Mouse (Mus musculus) midbrain, embryonic 15.5 days (tissue): ENCODE data around the gene Ercc2. TPM values are rescaled to one million over a fixed set of nuclear protein-coding genes. Genes with fewer than 3 reads are reported as not detected.

ENCODE experiments used
- ATAC-seq: fragments of 200-750 bp; cut with Nextera tagmentation; replicated peaks from 2 replicates; pipeline ENCODE4 v1.8.0; 2017; ENCODE audit warnings: moderate TSS enrichment
- H3K27ac ChIP-seq: fragments of 300-500 bp; sonication (generic); 2 replicates; pipeline ENCODE4 v1.5.1; 2015; ENCODE audit warnings: mild to moderate bottlenecking, inconsistent platforms
- H3K27me3 ChIP-seq: fragments of 300-500 bp; sonication (generic); replicated peaks from 2 replicates; pipeline ENCODE4 v1.6.1; 2015; ENCODE audit warnings: inconsistent platforms
- H3K36me3 ChIP-seq: fragments of 300-500 bp; sonication (generic); replicated peaks from 2 replicates; pipeline ENCODE4 v1.6.1; 2015; ENCODE audit warnings: inconsistent platforms
- H3K4me1 ChIP-seq: fragments of 300-500 bp; sonication (generic); 2 replicates; pipeline ENCODE4 v1.6.1; 2015; ENCODE audit warnings: inconsistent platforms
- H3K4me2 ChIP-seq: fragments of 300-500 bp; sonication (generic); 2 replicates; pipeline ENCODE4 v1.6.1; 2015; ENCODE audit warnings: inconsistent platforms, mild to moderate bottlenecking, moderate library complexity
- H3K4me3 ChIP-seq: fragments of 300-500 bp; sonication (generic); 2 replicates; pipeline ENCODE4 v1.5.1; 2015; ENCODE audit warnings: mild to moderate bottlenecking, inconsistent platforms
- H3K9ac ChIP-seq: fragments of 300-500 bp; sonication (generic); 2 replicates; pipeline ENCODE4 v1.6.1; 2015; ENCODE audit warnings: mild to moderate bottlenecking, inconsistent platforms
- H3K9me3 ChIP-seq: fragments of 300-500 bp; sonication (generic); 2 replicates; pipeline ENCODE4 v1.6.1; 2016; ENCODE audit warnings: inconsistent platforms
- WGBS: fragments of 180-500 bp; shearing (Covaris S2); methylation state at CpG from one replicate; pipeline ENCODE4 v1.1.7; 2015; ENCODE audit warnings: mixed read lengths; 5-methylcytosine and 5-hydroxymethylcytosine counted together
- polyA plus RNA-seq: library from polyadenylated mRNA; unstranded; fragments of >200 nt; fragmentation: Nextera tagmentation; extraction: Ambion mirVana; gene quantifications from 2 replicates; pipeline ENCODE4 v1.2.1, GENCODE M21; 2015

The Ercc2 gene
- polyA plus RNA-seq, 1 experiment from 2014 or later, result 29.7 TPM

- H3K4me3 ChIP-seq, result no peak overlapping the region
- H3K4me2 ChIP-seq, result no peak overlapping the region
- H3K4me1 ChIP-seq, result no peaks in the 10 kb centered on the region
- H3K9me3 ChIP-seq, result no peaks in the 10 kb centered on the region
- peaks cover 51% of the 10 kb centered on the region for H3K36me3 ChIP-seq
- peaks cover 4% of the 10 kb centered on the region; the same call in 1 of the 2 replicates for H3K27me3 ChIP-seq
- no peak overlapping the region for H3K9ac ChIP-seq
- WGBS, result 91% methylated on average over 8 of the region's 8 CpGs
- no peak overlapping the region for H3K27ac ChIP-seq
- no peak for ATAC-seq
These were observed 12.7 kb downstream of the Ercc2 start for GRCm38 (mm10) chr7:19394484-19394883.

DNA sequence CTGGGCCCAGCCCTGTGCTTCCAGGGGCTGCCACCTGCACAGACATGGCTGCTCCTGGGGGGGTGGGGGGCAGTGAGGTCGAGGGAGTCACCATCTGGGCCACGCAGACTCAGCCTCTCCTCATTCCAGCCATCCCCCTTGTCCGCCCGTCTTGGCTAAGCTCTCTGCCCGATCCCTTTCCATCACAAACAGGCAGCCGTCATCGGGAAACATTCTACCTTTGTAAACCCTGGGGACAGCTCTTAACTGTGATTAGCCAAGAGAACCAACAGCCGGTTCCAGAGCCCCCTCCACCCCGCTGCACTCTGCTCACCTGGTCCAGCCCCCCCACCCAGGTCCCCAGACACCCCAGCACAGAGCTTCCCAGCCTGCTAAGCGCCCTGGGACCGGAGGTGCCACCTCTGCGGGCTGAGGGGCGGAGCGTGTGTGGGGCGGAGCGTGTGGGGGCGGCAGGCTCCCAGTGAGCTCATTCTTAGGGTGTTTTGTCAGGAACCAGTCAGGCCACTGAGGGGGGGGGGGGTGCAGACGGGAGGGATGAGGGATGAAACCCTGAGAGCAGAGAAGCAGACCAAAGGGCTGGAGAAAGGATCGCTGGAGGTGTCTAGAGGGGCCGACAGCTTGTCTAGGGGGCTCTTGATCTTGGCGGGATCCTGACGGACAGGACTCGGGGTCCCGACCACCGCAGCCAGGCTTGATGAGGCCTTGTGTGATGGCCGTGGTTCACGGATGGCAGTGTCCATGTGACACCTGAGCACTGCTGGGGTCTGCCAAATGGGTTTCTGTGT lies 17.9 kb downstream of the Ercc2 start:
- H3K27me3 ChIP-seq, result peaks cover 35% of the 10 kb centered on the region
- H3K9me3 ChIP-seq, result no peaks in the 10 kb centered on the region
- H3K4me2 ChIP-seq, result peak overlapping the region; percentile 43
- no peak overlapping the region for H3K9ac ChIP-seq
- peaks cover 6% of the 10 kb centered on the region; the same call in 1 of the 2 replicates for H3K36me3 ChIP-seq
- H3K4me1 ChIP-seq, result peaks cover 14% of the 10 kb centered on the region
- 2% methylated on average over 25 of the region's 27 CpGs for WGBS
- no peak overlapping the region for H3K27ac ChIP-seq
- H3K4me3 ChIP-seq, result peak overlapping the region; percentile 15; the same call in 1 of the 2 replicates
- ATAC-seq, result no peak; the same call in 1 of the 2 replicates

- H3K9ac ChIP-seq, result no peak overlapping the region
- WGBS, result 89% methylated on average over 4 of the region's 4 CpGs
- no peak overlapping the region for H3K27ac ChIP-seq
- H3K4me1 ChIP-seq, result peaks cover 14% of the 10 kb centered on the region
- H3K36me3 ChIP-seq, result no peaks in the 10 kb centered on the region
- no peak overlapping the region for H3K4me3 ChIP-seq
- ATAC-seq, result no peak
- no peak overlapping the region for H3K4me2 ChIP-seq
- peaks cover 41% of the 10 kb centered on the region for H3K27me3 ChIP-seq
- no peaks in the 10 kb centered on the region for H3K9me3 ChIP-seq
These were observed 19.1 kb downstream of the Ercc2 start for GRCm38 (mm10) chr7:19400946-19401345.

DNA sequence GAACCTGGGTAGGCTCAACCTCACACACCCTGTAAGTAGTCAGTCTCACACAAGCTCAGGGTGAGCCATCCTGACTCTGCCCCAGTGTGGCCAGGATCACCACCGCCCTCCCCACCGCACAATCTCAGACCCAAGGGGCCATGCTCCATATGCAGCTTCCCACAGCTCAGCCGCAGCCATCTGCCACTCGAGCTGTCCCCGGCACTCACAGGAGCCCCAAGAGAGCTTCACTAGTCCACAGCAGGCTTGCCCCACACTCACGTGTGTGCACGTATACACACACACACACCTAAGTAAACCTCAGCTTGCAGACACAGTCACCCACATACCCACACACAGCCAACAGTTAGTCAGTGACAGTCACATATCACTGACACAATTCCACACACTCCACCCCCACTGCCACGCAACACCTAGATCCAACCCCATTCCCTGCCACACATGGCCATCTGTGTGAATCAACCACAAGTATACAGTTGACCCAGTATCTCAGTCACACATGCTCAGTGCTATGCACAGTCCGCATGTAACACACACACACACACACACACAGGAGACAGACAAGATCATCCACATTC lies 20.8 kb downstream of the Ercc2 start:
- Histone ChIP-seq H3K4me2 (no peak overlapping the region), H3K27me3 (peaks cover 45% of the 10 kb centered on the region), H3K4me1 (peaks cover 14% of the 10 kb centered on the region), H3K27ac (no peak overlapping the region), H3K36me3 (no peaks in the 10 kb centered on the region), H3K9me3 (no peaks in the 10 kb centered on the region), H3K4me3 (no peak overlapping the region), H3K9ac (no peak overlapping the region)
- 65% methylated on average over 9 of the region's 9 CpGs for WGBS
- ATAC-seq, result no peak

- H3K9ac ChIP-seq, result peak within 1 kb of the TSS; percentile 48
- no peak within 1 kb of the TSS for H3K27ac ChIP-seq
- H3K27me3 ChIP-seq, result peaks cover 45% of the 10 kb centered on the region
- peak within 1 kb of the TSS; percentile 50 for H3K4me3 ChIP-seq
- peak within 1 kb of the TSS; percentile 95 for H3K4me2 ChIP-seq
- H3K4me1 ChIP-seq, result peaks cover 14% of the 10 kb centered on the region
- ATAC-seq, result no peak
- H3K36me3 ChIP-seq, result no peaks in the 10 kb centered on the region
- no peaks in the 10 kb centered on the region for H3K9me3 ChIP-seq
- under 1% methylated on average over 59 of the region's 62 CpGs for WGBS
These were observed 22.0 kb downstream of the Ercc2 start, which contains the start of gene Klc3 for GRCm38 (mm10) chr7:19403731-19404296. Klc3 (minus strand) TSS chr7:19404104.

DNA sequence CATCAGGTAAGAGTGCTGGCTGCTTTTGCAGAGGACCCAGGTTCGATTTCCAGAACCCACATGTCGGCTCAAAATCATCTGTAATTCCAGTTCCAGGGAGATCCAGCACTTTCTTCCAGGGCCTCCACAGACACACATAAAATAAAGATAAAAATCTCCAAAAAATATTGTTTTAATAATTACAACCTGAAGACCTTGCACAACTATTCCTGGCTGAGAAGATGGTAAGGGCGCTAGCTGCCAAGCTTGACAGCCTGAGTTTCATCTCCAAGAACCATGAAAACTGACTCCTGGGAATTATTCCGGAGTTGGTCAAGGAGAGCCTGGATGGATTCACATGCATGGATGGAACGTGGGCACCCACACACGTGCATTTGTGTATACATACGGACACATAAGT lies 22.7 kb downstream of the Ercc2 start, which contains the start of gene Ckm:
Gene Ckm (plus strand): TSS at position 301 of the 400 bp plus-strand sequence.
- WGBS, result 46% methylated on average over 7 of the region's 7 CpGs
- ATAC-seq, result no peak
- Histone ChIP-seq H3K4me2 (peak within 1 kb of the TSS; percentile 95), H3K36me3 (no peaks in the 10 kb centered on the region), H3K4me3 (peak within 1 kb of the TSS; percentile 50), H3K27ac (no peak within 1 kb of the TSS), H3K27me3 (peaks cover 40% of the 10 kb centered on the region), H3K9ac (peak within 1 kb of the TSS; percentile 48), H3K4me1 (peaks cover 14% of the 10 kb centered on the region), H3K9me3 (no peaks in the 10 kb centered on the region)

GRCm38 (mm10) chr7:19405417-19405816 lies 23.6 kb downstream of the Ercc2 start:
- Histone ChIP-seq H3K27me3 (peaks cover 39% of the 10 kb centered on the region), H3K4me2 (peak overlapping the region; percentile 34), H3K4me3 (no peak overlapping the region), H3K27ac (no peak overlapping the region), H3K9ac (no peak overlapping the region), H3K4me1 (peaks cover 11% of the 10 kb centered on the region), H3K36me3 (no peaks in the 10 kb centered on the region), H3K9me3 (no peaks in the 10 kb centered on the region)
- peak; percentile 78 for ATAC-seq
- WGBS, result 4% methylated on average over 19 of the region's 19 CpGs

GRCm38 (mm10) chr7:19409753-19410152 lies 27.9 kb downstream of the Ercc2 start:
- no peaks in the 10 kb centered on the region for H3K36me3 ChIP-seq
- no peak overlapping the region for H3K4me2 ChIP-seq
- no peak overlapping the region for H3K27ac ChIP-seq
- peaks cover 9% of the 10 kb centered on the region for H3K27me3 ChIP-seq
- no peaks in the 10 kb centered on the region for H3K9me3 ChIP-seq
- H3K4me1 ChIP-seq, result no peaks in the 10 kb centered on the region
- 60% methylated on average over 6 of the region's 6 CpGs for WGBS
- no peak overlapping the region for H3K9ac ChIP-seq
- no peak overlapping the region for H3K4me3 ChIP-seq
- ATAC-seq, result no peak

GRCm38 (mm10) chr7:19410766-19411344 lies 29.0 kb downstream of the Ercc2 start:
- Histone ChIP-seq H3K36me3 (no peaks in the 10 kb centered on the region), H3K9ac (no peak overlapping the region), H3K27ac (no peak overlapping the region), H3K4me2 (no peak overlapping the region), H3K27me3 (0 out of 2 replicates have a peak, but pooled peaks cover 3% of the 10 kb centered on the region), H3K9me3 (no peaks in the 10 kb centered on the region), H3K4me1 (no peaks in the 10 kb centered on the region), H3K4me3 (no peak overlapping the region)
- no peak for ATAC-seq
- WGBS, result 76% methylated on average over 11 of the region's 11 CpGs

GRCm38 (mm10) chr7:19411783-19412182 lies 30.0 kb downstream of the Ercc2 start:
- Histone ChIP-seq H3K9ac (no peak overlapping the region), H3K4me1 (no peaks in the 10 kb centered on the region), H3K27ac (no peak overlapping the region), H3K4me2 (no peak overlapping the region), H3K4me3 (no peak overlapping the region), H3K9me3 (no peaks in the 10 kb centered on the region), H3K27me3 (0 out of 2 replicates have a peak, but pooled peaks cover 3% of the 10 kb centered on the region), H3K36me3 (no peaks in the 10 kb centered on the region)
- ATAC-seq, result no peak
- WGBS, result 81% methylated on average over 5 of the region's 5 CpGs

- Histone ChIP-seq H3K4me3 (no peak overlapping the region), H3K36me3 (no peaks in the 10 kb centered on the region), H3K4me2 (no peak overlapping the region), H3K9me3 (no peaks in the 10 kb centered on the region), H3K27me3 (peaks cover 6% of the 10 kb centered on the region; the same call in 1 of the 2 replicates), H3K4me1 (no peaks in the 10 kb centered on the region), H3K9ac (no peak overlapping the region), H3K27ac (no peak overlapping the region)
- 89% methylated on average over 3 of the region's 3 CpGs for WGBS
- no peak for ATAC-seq
These were observed 31.7 kb downstream of the Ercc2 start for GRCm38 (mm10) chr7:19413525-19413924.

GRCm38 (mm10) chr7:19416590-19416989 lies 34.8 kb downstream of the Ercc2 start:
- Histone ChIP-seq H3K4me2 (no peak overlapping the region), H3K36me3 (no peaks in the 10 kb centered on the region), H3K27me3 (peaks cover 29% of the 10 kb centered on the region), H3K4me1 (peaks cover 10% of the 10 kb centered on the region; the same call in 1 of the 2 replicates), H3K9ac (no peak overlapping the region), H3K4me3 (no peak overlapping the region), H3K27ac (no peak overlapping the region), H3K9me3 (no peaks in the 10 kb centered on the region)
- no peak for ATAC-seq
- 79% methylated on average over 15 of the region's 15 CpGs for WGBS
